Mouse (Mus musculus) brain, embryonic 18.5 days (tissue): ENCODE data around the gene Kmt5b.

ENCODE experiments used
- DNase-seq: peaks from one replicate; pipeline ENCODE4 v3.0.0-alpha.2; 2012; ENCODE audit warnings: low read depth, low spot score

Kmt5b gene

DNA sequence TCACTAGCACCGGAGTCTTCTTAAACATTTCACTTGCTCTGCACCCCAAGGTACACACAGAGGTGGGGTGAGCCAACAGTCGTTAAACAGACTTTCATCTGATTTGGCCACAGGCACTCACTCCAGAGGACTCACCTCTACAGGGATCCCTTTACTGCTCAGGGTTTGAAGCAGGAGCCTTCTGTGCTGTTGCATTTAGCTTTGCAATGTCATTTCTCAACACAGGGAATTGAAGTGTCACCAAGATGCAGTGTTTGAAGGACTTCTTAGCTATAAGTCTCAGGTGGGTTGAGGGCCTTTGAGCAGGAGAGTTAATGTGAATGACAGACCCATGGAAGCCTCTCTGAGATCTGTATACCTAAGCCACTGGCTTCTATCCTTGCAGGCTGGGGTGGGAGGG lies 76.4 kb downstream of the Kmt5b start:
- no peak for DNase-seq

DNA sequence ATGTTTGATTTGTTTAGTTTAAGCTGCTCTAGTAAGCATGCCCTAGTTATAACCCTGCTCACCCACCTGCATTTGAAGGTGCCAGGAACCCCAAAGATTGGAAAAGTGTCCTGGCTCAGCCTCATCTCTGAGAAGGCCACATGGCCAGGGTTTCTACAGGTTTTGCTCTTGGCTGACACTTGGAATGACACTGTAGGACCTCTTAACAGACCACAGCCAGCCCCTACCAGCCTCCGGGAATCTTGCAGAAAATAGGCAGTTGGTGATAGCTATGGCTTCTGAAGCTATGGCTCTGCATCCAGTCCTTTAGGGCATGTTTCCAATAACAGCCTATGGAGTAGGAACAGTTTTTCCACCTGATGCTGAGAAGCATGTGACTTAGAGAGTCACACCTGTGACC lies 77.6 kb downstream of the Kmt5b start:
- DNase-seq = no peak

DNA sequence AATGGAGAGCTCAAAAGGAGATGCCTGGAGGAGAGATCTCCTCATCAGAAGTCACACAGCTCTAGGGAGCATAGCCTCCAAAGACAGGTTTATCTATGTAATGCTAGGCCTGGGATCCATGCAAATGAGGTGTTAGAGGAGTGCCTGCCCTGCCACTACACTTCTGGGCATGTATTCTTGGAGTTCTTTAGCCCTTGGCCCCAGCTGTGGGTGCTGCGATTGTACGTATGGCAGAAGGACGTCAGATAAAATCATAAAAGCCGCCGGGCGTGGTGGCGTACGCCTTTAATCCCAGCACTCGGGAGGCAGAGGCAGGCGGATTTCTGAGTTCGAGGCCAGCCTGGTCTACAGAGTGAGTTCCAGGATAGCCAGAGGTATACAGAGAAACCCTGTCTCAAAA lies 78.1 kb downstream of the Kmt5b start:
- DNase-seq = no peak

DNA sequence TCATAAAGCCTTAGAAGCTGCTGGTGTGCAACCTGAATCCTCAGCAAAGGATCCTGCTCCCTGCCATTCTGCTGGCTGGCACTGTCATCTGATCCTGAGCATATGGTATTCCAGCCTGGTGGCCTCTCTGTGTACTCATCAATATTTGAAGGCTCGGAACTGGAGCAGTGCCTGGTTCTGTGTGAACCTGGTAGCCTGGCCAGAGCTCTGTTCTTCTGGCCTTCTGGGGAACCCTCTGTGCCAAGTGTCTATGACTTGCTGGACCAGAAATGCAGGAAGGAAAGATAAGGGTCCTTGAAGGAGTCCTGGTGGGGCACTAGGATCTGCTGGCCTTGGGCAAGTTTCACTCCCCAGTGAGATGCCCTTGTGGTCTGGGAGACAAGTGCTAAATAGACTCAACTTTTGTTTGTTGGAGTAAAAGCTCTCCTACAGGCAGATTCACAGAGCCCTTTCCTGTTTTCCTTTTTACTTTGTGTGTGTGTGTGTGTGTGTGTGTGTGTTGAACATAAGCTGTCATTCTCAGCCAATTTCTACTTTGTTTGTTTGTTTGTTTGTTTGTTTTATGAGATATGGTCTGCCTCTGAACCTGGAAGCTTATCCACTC lies 78.7 kb downstream of the Kmt5b start:
- DNase-seq = no peak

DNA sequence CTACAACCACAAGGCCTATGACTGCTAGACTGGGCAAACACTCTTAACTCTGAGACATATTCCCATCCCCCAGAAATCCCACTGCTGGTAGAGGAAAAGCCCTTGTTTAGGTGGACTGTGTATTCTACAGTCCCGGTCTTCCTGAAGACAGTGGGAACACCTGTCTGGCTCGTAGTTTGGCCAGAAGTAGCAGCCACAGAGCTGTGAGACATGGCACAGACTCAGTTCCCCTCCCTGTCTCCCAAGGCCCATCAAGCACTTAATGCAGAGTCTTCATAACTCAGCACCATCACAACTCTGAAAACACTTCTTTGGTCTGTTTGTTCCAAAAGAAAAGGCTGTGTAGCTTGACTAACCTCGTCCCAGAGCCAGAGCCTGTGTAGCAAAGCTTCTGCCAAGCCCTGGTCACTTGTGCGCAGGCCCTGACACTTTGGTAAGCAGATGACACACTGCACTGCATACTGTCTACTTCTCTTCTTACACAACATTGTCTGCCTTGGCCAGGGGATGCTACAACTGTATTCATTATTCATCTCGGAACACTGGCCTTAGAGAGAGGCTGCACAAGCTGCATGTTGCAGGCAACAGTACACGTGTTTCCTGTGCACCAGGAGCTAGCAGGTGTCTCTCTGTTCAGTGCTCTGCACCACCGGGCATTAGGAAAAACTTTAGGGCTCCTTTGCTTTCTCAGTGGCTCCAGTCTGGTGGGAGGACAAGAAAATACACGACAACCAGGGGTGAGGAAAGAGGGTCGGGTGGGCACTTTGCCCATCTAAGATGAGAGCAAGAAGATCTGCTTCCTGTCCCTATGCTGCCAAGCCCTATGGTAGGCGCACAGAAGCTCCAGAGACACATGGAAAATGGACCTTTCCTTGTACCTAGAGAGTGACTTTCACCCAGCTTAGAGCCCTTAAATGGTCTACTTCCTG lies 79.7 kb downstream of the Kmt5b start:
- no peak for DNase-seq

DNA sequence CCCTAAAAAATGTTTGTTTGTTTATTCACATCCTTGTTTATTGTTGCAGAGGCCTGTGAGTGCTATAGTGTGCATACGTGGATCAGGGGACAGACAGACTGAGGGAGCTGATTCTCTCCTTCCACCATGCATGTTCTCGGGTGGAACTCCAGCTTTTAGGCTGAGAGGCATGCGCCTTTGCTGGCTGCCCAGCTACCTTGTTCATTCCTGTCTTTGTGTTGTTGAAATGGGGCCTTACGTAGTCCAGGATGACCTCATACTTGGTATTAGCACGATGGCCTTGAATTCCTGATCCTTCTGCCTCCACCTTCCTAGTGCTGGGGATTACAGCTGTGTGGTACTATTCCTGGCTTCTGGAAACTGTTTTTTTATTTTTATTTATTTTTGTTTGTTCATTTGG lies 80.5 kb downstream of the Kmt5b start:
- DNase-seq = no peak

DNA sequence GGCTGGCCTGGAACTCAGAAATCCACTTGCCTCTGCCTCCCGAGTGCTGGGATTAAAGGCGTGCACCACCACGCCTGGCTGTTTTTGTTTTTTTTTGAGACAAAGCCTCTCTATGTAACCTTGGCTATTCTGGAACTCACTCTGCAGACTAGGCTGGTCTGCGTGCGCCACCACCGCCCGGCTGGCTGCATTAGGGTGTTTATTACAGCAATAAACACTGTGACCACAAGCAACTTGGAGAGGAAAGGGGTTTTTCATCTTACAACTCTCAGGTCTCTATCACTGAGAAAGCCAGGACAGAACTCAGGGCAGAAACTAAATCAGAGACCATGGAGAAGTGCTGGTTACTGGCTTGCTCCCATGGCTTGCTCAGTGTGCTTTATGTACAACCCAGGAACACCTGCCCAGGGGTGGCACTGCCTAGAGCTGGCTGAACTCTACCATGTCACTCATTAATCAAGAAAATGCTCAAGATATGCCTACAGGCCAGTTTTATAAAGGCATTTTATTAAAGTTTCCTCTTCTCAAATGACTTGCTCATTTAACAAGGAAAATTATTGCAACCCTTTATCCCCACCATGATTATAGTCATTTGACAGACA lies 81.1 kb downstream of the Kmt5b start:
- no peak for DNase-seq

DNA sequence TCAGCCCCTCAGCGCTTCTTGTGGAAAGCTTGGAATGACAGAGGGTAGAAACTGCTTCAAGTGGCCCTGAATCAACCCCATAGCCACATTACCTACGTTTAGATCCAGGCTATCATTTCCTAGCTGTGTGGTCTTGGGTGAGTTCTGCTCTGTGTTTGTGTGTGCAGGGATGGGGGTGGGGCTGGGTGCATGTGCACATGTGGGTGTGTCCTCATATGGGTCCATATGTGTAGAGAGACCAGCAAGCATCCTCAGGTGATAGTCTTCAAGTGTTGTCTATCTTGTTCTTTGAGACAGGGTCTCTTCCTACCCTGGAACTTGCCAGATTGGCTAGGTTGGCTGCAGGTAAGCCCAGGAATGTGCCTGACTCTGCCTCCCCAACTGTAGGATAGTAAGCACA lies 82.0 kb downstream of the Kmt5b start:
- no peak for DNase-seq

DNA sequence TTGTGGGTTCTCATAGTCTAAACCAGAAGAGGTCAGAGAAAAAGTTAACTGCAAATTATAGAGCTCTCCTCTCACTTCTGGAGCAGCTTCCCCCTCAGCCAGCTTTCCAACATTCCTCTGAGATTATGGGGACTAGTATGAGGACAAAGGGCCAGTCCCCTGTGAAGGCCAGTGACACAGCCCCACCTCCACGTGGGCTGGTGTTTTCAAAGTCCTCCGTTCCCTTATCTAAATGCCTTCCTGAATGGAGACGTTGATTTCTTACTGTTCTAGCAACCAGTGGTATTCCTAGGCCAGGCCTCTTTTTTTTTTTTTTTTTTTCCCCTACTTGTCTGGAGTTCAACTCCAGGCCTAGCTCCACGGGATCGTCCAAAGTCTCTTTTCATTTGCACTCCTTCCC lies 82.9 kb downstream of the Kmt5b start:
- DNase-seq = no peak

DNA sequence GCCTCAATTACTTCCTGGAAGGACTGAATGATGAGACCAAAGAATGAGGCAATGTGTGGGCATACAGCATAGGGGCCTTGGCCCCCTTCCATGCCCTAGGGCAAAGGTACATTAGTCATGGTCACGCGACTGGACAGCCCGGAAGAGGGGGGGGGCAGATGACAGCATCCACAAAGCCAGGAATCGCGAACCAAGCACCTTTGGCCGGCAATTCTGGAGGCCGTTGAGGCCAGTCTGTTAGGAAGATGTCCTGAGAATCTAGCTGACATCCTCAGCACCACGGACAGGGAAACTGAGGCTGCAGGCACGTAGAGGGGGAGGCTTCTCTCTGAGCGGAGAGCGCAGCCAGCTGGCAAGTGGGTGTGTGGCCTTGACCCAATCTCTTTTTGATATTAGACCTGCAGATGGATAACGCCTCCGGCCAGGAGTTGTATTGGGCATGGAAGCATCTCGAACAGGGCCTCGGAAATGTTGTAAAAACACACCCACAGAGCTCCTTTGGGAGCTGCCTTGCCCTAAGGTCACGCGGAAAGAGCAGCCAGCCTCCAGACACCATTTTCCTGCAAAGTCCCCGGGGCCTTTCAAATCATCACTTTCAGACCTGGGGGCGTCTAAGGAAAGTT lies 83.7 kb downstream of the Kmt5b start:
- DNase-seq = no peak

DNA sequence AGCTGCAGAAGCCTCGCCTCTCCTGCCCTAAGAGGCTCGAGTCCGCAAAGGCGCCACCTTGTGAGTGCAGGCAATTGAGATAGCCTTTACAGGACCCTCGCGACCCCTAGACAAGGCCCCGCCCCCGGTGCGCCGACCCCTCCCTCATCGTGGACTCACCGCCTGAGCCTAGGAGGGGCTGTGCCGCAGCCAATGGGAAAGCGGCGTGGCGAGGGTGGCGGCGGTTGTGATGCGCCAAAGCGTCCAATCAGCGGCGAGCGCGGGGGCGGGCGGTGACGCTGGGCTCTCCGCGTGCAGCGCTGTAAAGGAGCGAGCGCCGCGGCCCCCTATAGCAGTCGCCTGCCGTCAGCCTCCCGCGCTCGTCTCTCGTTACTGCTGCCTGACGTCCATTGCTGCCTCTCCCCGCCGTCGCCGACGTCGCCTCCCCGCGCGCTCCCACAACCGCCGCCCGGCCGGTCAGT lies 84.3 kb downstream of the Kmt5b start, which contains the start of gene Chka:
Gene Chka, plus strand, starts transcription at position 272 of the 461 bp plus-strand sequence.
- peak; percentile 90 for DNase-seq

DNA sequence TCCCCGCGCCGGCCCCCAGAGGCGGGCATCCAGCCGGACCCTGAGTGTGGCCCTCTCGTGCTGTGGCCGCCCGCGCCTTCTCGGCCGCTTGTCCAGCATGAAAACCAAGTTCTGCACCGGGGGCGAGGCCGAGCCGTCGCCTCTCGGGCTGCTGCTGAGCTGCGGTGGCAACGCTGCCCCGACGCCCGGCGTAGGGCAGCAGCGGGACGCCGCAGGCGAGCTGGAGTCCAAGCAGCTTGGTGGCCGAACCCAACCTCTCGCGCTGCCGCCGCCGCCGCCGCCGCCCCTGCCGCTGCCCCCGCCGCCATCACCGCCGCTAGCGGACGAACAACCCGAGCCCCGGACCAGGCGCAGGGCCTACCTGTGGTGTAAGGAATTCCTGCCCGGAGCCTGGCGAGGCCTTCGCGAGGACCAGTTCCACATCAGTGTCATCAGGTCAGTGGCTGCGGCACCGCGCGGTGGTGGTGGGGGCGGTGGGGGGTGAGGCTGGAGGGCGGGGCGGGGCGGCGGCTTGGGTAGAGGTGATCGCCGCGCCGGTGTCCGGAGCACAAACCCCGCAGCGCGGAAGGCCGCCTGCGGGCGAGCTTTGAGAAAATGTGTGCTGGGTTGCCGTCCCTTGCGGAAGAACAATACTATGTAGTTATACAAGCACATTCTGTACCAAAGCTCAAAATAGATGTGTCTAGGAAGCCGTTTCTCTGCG lies 84.9 kb downstream of the Kmt5b start:
- no peak for DNase-seq

DNA sequence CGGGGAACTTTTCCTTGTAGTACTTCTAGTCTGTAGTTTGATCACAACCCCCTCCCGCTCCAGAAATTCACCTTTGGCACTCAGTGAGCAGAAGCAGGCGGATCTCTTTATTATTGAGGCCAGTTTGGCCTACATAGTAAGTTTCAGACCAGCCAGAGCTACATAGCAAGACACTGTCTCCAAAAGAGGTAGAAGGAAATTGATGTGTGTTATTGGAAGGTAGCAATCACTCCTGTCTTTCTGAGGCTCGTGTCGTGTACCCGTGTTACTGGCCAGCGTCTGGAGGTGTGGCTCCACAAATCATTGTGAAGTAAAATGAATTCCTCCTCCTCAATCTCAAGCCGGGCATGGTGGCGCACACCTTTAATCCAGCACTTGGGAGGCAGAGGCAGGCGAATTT lies 85.9 kb downstream of the Kmt5b start:
- no peak for DNase-seq

DNA sequence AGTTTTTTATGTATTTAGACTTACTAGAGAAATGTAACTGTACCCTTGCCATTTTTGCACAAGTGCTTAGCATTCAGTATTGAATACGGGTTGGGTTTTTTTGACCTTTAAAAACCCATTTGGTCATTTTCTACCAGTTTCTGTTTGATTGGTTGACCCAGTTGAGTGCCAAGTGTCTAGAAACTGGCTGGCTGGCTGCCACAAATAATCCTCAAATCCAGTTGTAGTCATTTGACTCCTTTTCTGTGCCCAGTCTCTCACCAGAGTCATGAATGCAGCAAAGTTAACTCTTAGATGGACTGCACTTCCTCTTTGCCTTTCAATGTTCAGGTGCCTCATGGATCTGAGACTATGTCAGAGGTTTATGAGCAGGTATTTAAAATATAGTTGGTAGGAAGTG lies 86.7 kb downstream of the Kmt5b start:
- no peak for DNase-seq

DNA sequence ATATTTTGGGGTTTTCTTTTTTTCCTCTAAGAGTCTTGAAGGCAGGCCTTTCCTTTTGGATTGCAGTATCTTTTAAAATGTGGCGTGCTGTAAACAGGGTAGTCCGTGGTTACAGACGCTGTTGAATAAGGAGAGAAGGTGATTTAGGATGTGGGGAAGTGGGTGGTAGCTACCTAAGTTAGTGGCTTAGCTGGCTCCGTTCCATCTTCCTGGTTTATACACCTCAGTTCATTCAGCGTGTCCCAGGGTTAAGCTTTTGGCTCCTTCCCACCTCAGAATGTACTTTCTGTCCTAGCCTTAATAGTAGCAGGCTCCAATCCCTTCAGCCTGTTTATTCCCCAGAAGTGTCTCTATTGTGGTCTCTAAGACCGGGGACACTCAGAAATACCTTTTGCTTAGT lies 87.9 kb downstream of the Kmt5b start:
- DNase-seq = no peak

DNA sequence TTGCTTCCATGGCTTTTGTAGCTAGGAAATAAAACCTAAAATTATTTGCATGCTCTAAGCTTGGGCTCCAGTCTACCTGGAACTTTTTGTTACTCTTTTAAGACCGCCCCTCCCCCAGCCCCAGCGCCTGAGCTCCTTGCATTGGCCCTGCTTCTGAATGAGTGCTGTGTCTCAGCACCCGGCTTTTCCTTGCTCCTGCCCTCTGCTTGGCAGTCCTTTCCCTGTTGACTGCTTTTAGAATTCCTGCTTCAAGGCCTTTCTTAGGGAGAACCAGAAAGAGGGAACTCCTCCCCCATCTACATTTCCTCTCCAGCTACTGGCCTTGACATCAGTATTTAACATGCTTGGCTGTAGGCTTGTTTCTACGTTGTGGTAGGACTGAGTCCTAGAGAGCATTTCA lies 88.4 kb downstream of the Kmt5b start:
- DNase-seq = no peak

DNA sequence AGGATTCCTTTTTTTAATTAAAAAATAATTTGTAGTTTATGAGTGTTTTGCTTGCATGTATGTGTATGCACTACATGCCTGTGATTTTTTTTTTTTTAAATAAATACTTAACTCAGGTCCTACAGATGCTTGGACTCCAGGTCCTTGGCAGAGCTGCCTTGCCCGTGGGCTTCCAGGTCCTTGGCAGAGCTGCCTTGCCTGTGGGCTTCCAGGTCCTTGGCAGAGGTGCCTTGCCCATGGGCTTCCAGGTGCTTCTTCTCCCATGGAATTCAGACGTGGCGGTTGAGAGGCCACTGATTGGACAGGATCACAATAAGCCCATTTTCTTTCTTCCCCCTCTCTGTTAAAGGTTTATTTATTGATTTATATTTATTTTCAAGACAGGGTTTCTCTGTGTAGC lies 90.0 kb downstream of the Kmt5b start:
- no peak for DNase-seq

DNA sequence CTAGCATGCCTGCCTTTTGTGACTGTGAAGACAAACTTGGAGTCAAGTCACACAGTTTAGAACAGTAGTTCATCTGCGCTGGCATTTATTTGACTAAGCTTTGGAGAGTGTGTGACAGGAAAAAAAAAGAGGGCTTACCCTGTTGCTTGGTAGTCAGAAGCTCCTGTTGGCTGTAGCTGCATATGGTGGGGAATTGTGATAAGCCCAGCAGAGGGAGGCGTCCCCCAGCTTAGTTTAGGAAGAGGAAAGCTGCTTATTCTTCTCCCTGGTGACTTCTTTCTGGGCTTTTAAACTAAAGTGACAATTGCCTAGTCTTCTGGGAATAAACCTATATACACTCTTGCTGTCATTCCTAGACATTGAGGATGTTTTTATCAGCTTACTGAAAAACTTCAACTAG lies 95.5 kb downstream of the Kmt5b start:
- no peak for DNase-seq

DNA sequence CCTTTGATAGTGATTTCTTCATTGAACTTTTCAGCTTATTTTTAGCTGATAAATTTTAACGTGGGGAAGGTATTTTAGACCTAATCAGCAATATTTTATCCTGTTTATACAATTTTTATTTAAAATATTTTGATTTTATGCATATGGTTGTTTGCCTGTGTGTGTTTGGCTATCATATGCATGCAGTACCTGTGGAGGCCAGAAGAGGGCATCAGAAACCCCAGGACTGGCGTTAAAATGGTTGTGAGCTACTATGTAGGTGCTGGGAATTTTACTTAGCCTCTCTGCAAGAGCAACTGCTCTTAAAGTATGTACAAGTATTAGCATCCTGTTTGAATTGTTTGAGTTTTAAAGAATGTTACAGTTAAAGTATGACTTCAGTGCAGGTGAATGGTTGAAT lies 97.7 kb downstream of the Kmt5b start:
- DNase-seq = no peak
